13 mouse cellular contexts compared by ENCODE assay signal in the genomic region with DNA sequence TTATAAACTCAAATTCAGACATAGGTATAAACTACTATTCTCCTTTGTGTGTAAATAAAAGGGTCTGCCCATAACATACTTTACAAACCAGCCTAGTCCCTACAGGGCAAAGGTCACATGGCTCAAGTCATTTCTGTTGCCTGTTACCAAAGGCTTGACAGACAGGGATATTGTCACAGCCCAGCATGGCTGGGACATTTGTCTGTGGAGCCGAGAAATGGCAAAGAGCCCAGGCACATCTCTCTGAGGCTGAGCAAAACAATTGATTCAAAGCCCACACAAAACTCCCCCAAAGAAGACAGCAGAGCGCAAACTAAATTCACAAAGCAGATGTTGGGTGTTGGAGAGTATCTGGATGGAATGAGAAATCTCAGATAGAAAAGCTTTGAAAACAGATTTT.
DNase-seq lines count a peak whose midpoint lies in the region; ATAC-seq and TF ChIP-seq lines count a peak whose summit lies in the region.
"Had no signal": no experiment of that assay in that cellular context is flagged by ENCODE, and none has a peak within 500 bp of the region (broad histone marks: within the 10 kb centered on the region; RNA-seq: fewer than 3 reads in every experiment).

No protein-coding gene starts in this region.

- H3K9ac ChIP-seq in midbrain, embryonic 14.5 days (replicated peaks; ENCODE audit: low read length): no peak overlapping the region
- no peak overlapping the region for H3K9ac ChIP-seq in midbrain, embryonic 15.5 days
- H3K9ac ChIP-seq in stomach, postnatal 0 days (ENCODE audit: low read length): no peak overlapping the region
- H3K9ac ChIP-seq: hindbrain, embryonic 12.5 days had no signal

- no peak overlapping the region for H3K4me2 ChIP-seq in midbrain, embryonic 14.5 days (ENCODE audit: low read length)
- H3K4me2 ChIP-seq in midbrain, embryonic 15.5 days: no peak overlapping the region
- no peak overlapping the region for H3K4me2 ChIP-seq in stomach, postnatal 0 days (replicated peaks; ENCODE audit: low read depth)
- H3K4me2 ChIP-seq: hindbrain, embryonic 12.5 days; liver, embryonic 11.5 days had no signal

- no peak overlapping the region for H3K27ac ChIP-seq in midbrain, embryonic 14.5 days (replicated peaks; ENCODE audit: low read depth, low read length)
- H3K27ac ChIP-seq in midbrain, embryonic 15.5 days: no peak overlapping the region
- no peak overlapping the region for H3K27ac ChIP-seq in gastrocnemius, adult 2 months
- H3K27ac ChIP-seq in stomach, postnatal 0 days (replicated peaks): no peak overlapping the region
- H3K27ac ChIP-seq: heart, adult 2 months; hindbrain, embryonic 12.5 days; kidney, postnatal 0 days; macrophage had no signal

- intact Hi-C loops in left cerebral cortex, postnatal 25 days (cut with DNase I): no loop called here
- intact Hi-C loops in gastrocnemius, adult 2 months (cut with DNase I): no loop called here

- no peaks in the 10 kb centered on the region for H3K4me1 ChIP-seq in midbrain, embryonic 14.5 days (ENCODE audit: control insufficient read depth, insufficient read depth, low read length)
- no peaks in the 10 kb centered on the region for H3K4me1 ChIP-seq in midbrain, embryonic 15.5 days
- no peaks in the 10 kb centered on the region for H3K4me1 ChIP-seq in stomach, postnatal 0 days (replicated peaks; ENCODE audit: control insufficient read depth, insufficient read depth)

- TF ChIP-seq EP300 in stomach, postnatal 0 days (optimal IDR thresholded peaks at IDR 0.05): no peak

- H3K27me3 ChIP-seq in midbrain, embryonic 14.5 days (ENCODE audit: control insufficient read depth, insufficient read depth, low read length): no peaks in the 10 kb centered on the region
- H3K27me3 ChIP-seq in midbrain, embryonic 15.5 days (replicated peaks): no peaks in the 10 kb centered on the region
- H3K27me3 ChIP-seq in stomach, postnatal 0 days (ENCODE audit: control insufficient read depth, insufficient read depth, low read length): no peaks in the 10 kb centered on the region
- H3K27me3 ChIP-seq: hindbrain, embryonic 12.5 days had no signal

- WGBS in midbrain, embryonic 14.5 days: 9% methylated on average over 2 of the region's 2 CpGs
- WGBS in midbrain, embryonic 15.5 days: 14% methylated on average over 2 of the region's 2 CpGs
- 73% methylated on average over 2 of the region's 2 CpGs for WGBS in stomach, postnatal 0 days

- no peak overlapping the region for H3K4me3 ChIP-seq in midbrain, embryonic 14.5 days (replicated peaks; ENCODE audit: low read depth, low read length)
- H3K4me3 ChIP-seq in midbrain, embryonic 15.5 days: no peak overlapping the region
- H3K4me3 ChIP-seq in gastrocnemius, adult 2 months: no peak overlapping the region
- no peak overlapping the region for H3K4me3 ChIP-seq in stomach, postnatal 0 days (ENCODE audit: low read depth, low read length)
- H3K4me3 ChIP-seq: heart, adult 2 months; hindbrain, embryonic 12.5 days had no signal

- TF ChIP-seq CTCF in gastrocnemius, adult 2 months (IDR thresholded peaks at IDR 0.05): no peak
- no peak for TF ChIP-seq CTCF in stomach, postnatal 0 days (IDR thresholded peaks at IDR 0.05; ENCODE audit: low read depth)

- ATAC-seq in midbrain, embryonic 14.5 days (ENCODE audit: low FRiP score, low TSS enrichment): no peak
- no peak for ATAC-seq in midbrain, embryonic 15.5 days (replicated peaks)
- no peak for ATAC-seq in stomach, postnatal 0 days (ENCODE audit: low FRiP score, low TSS enrichment)

- no peaks in the 10 kb centered on the region for H3K9me3 ChIP-seq in midbrain, embryonic 14.5 days (ENCODE audit: control insufficient read depth, low read length)
- no peaks in the 10 kb centered on the region for H3K9me3 ChIP-seq in midbrain, embryonic 15.5 days
- H3K9me3 ChIP-seq in stomach, postnatal 0 days (ENCODE audit: control insufficient read depth, low read length): no peaks in the 10 kb centered on the region
- H3K9me3 ChIP-seq: hindbrain, embryonic 12.5 days had no signal

- peak; percentile 2 for DNase-seq in cerebellum, adult 11 months
- no peak for DNase-seq in cerebellum, adult 8-10 months
- peak; percentile 57 for DNase-seq in midbrain, embryonic 14.5 days
- peak; percentile 58 to 82 for DNase-seq in left cerebral cortex, postnatal 25 days (ENCODE audit: low spot score in 2 of 2)
- no peak for DNase-seq in gastrocnemius, adult 2 months
- no peak for DNase-seq in adrenal gland, adult 8-10 months
- DNase-seq in stomach, postnatal 0 days (ENCODE audit: low spot score): no peak
- DNase-seq: heart, adult 2 months had no signal

- H3K36me3 ChIP-seq in midbrain, embryonic 14.5 days (ENCODE audit: control insufficient read depth, insufficient read depth, low read length): no peaks in the 10 kb centered on the region
- H3K36me3 ChIP-seq in midbrain, embryonic 15.5 days (replicated peaks): no peaks in the 10 kb centered on the region
- H3K36me3 ChIP-seq in stomach, postnatal 0 days (ENCODE audit: control insufficient read depth, insufficient read depth, low read length): no peaks in the 10 kb centered on the region
- H3K36me3 ChIP-seq: hindbrain, embryonic 12.5 days had no signal

Comparison
In these comparisons a context has a peak if more than half of its experiments do, and no peak if none do; other contexts are left out.
1. DNase-seq: peak in cerebellum, adult 11 months (single experiment), midbrain, embryonic 14.5 days (single experiment) and left cerebral cortex, postnatal 25 days (2 of 2); none in cerebellum, adult 8-10 months (single experiment), gastrocnemius, adult 2 months (single experiment), adrenal gland, adult 8-10 months (single experiment) and stomach, postnatal 0 days (single experiment).